Mouse (Mus musculus) ovary, postnatal 36 days (tissue): ENCODE measurements around the gene Gk.

Experiments used
- DNase-seq: peaks from one replicate; pipeline ENCODE4 v3.0.0; 2022; ENCODE audit warnings: low spot score, mixed read lengths

The Gk gene

DNA sequence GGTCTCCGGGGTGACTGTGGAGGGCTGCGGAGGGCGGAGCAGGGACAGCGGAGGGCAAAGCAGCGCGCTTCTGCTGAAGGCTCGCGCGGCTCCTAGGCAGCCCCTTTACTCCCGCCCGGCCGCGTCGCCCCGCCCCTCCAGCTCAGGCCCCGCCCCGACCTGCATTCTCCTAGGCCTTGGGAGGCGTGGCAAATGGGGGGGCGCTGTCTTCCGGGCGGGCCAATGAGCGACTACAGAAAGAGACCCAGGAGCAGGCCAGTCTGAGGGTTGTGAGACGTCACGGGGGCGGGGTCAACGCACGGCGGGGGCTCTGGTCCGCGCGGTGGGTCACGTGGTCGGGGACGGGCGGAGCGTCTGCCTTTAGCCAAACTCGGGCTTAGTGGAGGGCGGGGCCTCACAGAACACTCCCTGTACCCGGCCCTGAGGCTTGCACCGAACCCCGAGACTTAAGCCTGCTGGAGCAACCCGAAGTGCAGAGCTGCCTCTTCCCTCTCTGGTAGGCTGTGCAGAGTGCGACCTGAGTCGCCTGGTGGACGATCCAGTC lies at the start of gene Gk:
Gk (minus strand) TSS at position 276 of the 544 bp plus-strand sequence.
- DNase-seq, result peak; percentile 94

DNA sequence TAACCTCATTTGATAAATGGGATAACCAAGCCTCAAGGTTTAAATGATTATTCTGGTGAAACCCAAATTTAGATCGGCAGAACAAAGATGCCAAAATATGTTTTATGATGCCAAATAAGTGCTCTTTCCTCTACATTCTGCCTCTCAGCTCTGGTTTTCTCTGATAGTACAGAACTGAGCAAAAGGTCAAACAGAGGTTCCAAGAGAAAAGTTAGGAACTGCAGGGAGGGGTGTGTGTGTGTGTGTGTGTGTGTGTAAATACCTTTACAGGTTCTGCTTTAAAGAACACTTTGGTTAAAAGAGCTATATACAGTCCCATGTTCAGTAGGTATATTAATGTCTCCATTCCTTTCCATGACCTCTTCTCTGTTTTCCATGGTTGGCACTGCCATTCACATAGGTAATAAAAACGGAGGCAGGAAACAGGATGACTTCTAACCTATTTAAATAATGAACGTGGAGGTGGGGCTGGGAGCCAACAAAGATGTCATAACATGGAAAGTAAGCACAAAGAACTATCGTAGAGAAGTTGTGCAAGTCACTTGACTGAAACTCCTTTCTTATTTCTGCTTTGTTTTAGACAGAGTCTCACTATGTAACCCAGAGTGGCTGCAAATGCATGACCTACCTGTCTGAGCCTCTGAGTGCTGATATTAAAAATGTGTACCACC lies 28.2 kb upstream of the Gk start:
- DNase-seq, result no peak

- DNase-seq, result no peak
These were observed 26.4 kb upstream of the Gk start for GRCm38 (mm10) chrX:85803006-85803405.

DNA sequence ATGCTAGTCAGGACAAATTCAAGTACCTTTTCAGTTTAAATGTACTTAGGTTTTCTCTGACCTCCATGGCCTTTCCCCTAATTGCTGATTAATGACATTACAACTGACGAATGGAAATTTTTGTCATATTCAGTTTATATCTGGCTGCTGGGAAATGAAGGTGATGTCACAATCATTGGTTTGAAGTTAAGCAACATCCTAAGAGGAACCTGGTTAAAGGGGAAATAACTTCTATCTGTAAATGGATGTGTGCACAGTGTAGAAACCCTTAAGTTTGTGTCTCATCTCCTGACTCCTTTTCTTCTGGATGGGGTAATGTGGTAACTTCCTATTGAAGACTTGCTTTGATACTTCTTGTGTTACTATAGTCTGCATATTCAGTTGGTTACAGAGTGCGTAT lies 20.8 kb upstream of the Gk start:
- no peak for DNase-seq

DNA sequence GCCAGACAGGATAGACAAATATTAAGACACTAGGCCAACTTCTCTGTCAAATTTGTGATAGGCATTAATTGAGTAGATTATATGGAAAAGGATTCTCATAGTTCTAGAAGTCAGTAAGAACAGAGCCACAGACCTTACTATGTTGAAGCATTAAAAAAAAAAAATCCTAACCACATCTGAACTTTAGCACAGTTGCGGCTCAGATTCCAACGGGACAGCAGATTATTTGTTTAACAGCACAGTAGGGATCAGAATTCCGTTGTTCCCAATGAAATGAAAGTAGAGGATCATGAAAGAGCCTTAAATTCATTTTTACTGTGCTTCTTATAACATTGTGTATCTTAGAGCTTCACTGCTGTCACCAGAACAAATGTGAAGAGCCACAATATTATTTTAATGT lies 1.7 kb upstream of the Gk start:
- DNase-seq, result no peak

- no peak for DNase-seq
These were observed 522 bp upstream of the Gk start for GRCm38 (mm10) chrX:85777141-85777540.

DNA sequence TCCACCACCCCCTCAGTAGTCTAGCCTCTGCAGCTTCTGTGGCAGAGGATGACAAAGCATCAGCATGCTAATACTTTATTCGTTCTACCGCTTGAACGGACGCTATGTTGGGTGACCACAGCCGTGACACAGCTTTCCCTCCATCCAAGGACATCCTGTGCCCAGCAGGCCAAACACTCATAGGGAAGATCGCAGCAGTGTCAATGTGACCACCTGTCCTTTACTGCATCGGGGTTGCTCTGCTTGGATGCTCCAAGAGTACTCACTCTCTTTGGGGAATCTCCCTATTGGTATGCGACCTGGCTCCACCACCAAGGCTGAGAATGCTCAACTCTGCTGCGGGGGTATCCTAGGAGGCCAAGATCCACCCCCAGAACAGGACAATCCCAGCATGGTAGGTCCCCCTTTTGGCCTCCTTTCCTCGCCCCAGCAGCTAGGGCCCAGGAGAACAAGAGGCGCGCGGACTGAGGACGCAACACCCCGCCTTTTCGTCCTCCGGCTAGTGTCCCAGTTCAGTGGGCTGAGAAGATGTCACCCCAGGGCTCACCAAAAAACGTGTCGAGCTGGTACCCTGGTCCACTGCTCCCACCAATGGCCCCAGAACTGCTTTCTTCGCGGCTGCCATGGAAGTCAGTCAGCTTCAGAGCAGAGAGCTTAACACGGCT lies 608 bp downstream of the Gk start:
- DNase-seq, result no peak

DNA sequence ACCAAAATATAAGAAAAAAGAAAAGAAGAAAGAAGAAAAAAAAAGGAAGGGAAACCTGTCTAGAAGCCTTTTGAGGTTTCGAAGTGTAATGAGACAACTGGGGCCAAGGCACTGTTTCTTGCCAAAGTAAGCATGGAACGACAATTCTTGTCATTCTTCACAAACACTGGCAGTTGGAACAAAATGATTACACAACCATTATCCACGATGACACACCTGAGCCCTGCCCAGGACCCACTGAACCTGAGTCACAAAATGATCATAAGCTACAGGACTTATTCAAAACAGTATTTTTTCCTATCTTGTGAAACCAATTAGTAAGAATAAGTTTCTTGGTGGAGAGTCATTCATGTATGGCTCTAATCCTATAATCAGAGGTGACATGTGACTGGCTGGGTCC lies 5.3 kb downstream of the Gk start:
- no peak for DNase-seq

GRCm38 (mm10) chrX:85770747-85771146 lies 5.9 kb downstream of the Gk start:
- DNase-seq, result no peak

- no peak for DNase-seq
These were observed 8.0 kb downstream of the Gk start for GRCm38 (mm10) chrX:85768578-85768977.

GRCm38 (mm10) chrX:85756005-85756404 lies 20.6 kb downstream of the Gk start:
- DNase-seq, result no peak

DNA sequence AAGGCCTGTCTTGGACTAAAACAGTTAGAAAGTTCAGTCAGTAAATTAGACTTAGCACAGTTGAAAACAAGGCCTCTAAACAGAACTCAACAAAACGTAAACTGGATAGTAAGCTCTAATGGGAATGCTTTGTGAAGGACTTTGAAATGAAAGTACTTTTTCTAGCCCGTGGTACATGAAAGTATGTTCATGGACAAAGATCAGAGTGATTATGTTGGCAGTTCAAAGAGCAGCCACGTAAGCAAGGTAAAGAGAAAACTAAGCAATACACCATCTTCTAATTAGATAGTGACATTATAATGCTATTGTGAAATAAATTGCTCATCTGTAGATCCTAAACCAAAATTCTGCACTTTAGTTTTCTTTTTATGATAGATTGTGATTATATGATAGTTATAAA lies 32.8 kb downstream of the Gk start:
- DNase-seq, result no peak

- no peak for DNase-seq
These were observed 43.4 kb downstream of the Gk start for GRCm38 (mm10) chrX:85733228-85733627.

GRCm38 (mm10) chrX:85731133-85731938 lies 45.3 kb downstream of the Gk start:
- DNase-seq, result no peak

DNA sequence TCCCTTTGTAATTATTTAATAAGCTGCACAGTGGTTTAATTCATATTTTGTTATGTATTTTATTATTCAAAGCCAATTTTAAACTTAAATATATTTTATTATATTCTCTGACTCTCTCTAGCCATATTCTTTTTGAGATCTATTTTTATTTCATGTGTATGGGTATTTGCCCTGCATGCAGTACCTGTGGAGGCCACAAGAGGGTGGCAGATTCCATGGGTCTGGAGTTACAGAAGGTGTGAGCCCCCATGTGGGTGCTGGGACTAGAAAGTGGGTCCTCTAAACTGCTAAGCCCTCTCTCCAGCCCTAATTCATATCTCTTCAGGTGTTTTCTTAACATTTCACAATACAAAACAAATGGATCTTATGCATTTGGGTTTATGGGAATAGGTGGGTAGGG lies 55.4 kb downstream of the Gk start:
- no peak for DNase-seq

DNA sequence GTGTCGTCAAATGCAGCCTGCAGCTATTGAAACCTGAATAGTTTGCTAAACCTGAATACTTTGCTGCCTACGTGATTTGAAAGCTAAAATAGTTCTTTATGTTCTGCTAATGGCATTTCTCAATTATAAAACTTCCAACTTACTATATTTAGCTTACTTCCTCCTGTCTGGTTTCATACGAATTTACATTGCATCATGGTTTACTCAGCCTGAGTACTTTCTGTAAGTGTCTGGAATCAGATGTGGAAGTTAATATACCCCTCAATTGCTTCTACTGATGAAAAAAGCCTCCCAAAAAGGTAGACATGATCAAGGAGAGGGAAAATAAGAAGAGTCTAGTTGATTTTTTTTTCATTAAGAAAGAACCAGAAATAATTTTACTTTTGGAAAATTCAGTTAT lies 66.2 kb downstream of the Gk start:
- DNase-seq, result no peak

DNA sequence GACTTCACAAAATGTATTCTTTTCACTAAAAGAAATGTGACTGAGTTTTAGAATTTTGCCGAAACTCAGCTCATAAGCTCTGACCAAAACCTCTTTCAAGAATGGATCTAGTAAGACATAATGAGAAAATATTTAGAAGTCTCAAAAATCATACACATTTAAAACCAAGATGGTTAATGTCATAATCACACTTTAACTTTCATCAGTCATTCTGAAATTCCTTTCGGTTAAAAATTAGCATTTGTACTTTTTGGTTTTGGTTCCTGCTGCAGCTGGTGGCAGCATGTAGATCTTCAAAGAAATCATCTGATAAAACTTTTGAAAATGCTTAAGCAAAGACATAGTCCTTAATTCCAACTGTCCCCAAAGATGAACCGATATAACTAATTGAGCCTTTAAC lies 70.9 kb downstream of the Gk start:
- no peak for DNase-seq

GRCm38 (mm10) chrX:85683723-85684122 lies 92.9 kb downstream of the Gk start:
- DNase-seq, result no peak

- no peak for DNase-seq
These were observed 94.5 kb downstream of the Gk start for GRCm38 (mm10) chrX:85682125-85682524.

GRCm38 (mm10) chrX:85676808-85677207 lies 99.8 kb downstream of the Gk start:
- DNase-seq, result peak; percentile 9
